Mouse (Mus musculus) ovary, postnatal 36 days (tissue): ENCODE results near the gene Neu4.
"Not testable (repeated sequence)": the region's sequence is repeated elsewhere in the genome, so short reads cannot be mapped to it uniquely, and the experiment has no call there.

Experiments used
- DNase-seq: peaks from one replicate; pipeline ENCODE4 v3.0.0; 2022; ENCODE audit warnings: low spot score, mixed read lengths

The Neu4 gene

GRCm38 (mm10) chr1:94053530-94054216, 33.4 kb downstream of the Neu4 start:
- DNase-seq: no peak

DNA sequence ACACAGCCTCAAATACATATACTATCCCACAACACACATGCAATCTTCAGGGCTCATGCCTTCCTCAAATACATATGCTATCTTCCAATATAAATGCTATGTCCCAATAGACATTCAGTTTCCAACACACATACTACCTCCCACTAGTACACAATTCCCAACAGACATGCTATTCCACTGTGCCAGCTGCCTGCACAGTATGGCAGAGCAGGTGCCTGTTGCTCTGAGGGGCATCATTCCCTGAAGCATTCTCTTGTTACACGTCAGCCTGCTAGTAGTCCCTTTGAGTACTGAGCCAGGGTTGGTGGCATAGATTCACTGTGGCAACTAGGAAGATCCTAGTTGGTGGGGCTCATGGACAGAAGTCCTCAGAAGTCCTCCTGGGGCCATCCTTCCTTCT, 34.2 kb downstream of the Neu4 start:
- no peak for DNase-seq

DNA sequence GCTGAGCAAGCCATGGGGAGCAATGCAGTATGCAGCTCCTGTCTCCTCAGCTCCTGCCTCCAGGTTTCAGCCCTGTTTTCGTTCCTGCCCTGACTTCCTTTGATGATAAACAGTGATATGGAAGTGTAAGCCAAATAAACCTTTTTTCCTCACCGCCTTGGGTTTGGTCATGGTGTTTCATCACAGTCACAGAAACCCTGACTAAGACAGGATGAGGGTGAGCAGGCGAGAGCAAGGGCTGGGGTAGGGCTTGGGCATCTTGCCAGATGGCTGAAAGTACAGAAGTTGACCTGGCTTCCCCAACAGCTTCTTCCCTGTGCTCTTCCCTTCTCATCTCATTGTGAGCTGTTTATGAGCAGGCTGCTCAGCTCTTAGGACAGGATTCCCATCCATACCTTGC, 35.7 kb downstream of the Neu4 start:
- no peak for DNase-seq

DNA sequence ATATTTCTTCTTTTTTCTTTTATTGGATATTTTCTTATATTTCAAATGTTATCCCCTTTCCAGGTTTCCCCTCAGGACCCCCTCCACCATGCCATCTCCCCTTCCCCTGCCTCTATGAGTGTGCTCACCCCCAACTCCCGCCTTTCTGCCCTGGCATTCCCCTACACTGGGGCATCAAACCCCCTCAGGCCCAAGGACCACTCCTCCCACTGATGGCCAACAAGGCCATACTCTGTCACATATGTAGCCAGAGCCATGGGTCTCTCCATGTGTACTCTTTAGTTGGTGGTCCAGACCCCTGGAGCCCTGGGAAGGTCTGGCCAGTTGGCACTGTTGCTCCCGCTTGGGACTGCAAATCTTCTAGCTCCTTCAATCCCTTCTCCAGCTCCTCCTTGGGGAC, 37.1 kb downstream of the Neu4 start:
- DNase-seq: no peak

DNA sequence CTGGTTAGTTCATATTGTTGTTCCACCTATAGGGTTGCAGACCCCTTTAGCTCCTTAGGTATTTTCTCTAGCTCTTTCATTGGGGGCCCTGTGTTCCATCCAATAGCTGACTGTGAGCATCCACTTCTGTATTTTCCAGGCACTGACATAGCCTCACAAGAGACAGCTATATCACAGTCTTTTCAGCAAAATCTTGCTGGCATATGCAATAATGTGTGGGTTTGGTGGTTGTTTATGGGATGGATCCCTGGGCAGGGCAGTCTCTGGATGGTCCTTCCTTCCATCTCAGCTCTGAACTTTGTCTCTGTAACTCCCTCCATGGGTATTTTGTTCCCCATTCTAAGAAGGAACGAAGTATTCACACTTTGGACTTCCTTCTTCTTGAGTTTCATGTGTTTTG, 38.0 kb downstream of the Neu4 start:
- not testable (repeated sequence) for DNase-seq

DNA sequence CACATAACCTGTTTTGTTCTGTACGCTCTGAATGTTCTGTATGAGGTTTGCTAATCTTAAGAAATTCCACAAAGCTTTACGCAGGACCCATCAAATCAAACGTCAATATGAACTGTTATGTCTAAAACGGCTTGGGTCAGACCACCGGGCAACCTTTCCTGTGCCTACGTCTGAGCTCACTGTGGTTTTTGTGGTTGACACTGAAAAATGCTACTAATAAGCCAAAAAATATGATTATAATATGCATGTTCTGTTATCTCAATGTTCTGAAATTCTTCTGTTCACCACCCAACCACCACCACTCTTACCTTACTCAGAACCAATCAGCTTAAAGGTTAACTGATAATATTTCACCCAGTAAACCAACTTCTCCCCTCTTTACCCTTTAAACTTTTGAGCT, 54.5 kb downstream of the Neu4 start:
- no peak for DNase-seq

GRCm38 (mm10) chr1:94076702-94077101, 56.5 kb downstream of the Neu4 start:
- no peak for DNase-seq
